Mouse (Mus musculus): Measurements from ENCODE around the gene Hpgds. TPM values are rescaled to one million over a fixed set of nuclear protein-coding genes. Genes with fewer than 3 reads are reported as not detected.

Hpgds gene
- total RNA-seq, 2 experiments from 2014 or later: 3.9 to 4.5 TPM

Other genes starting within 250 kb of the Hpgds start
- gene Smarcad1, start 102.3 kb downstream of the Hpgds start, total RNA-seq (2021): 10 to 100 TPM; 40.4 to 50.0 TPM
- under 1 TPM; 0.28 to 0.32 TPM for gene C130060K24Rik, start 236.2 kb upstream of the Hpgds start, total RNA-seq (2021)

All from layer of hippocampus, postnatal 36 days (tissue).